Mouse (Mus musculus) limb, embryonic 14.5 days (tissue): ENCODE measurements around the gene Nol4l. TPM values are rescaled to one million over a fixed set of nuclear protein-coding genes. Genes with fewer than 3 reads are reported as not detected.

ENCODE experiments used
- ATAC-seq: fragments of 200-750 bp; cut with Nextera tagmentation; 2 replicates; pipeline ENCODE4 v1.8.0; 2017; ENCODE audit warnings: low read depth, moderate number of reproducible peaks, moderate TSS enrichment; ENCODE audit not compliant: low FRiP score
- DNase-seq: peaks from one replicate; pipeline ENCODE4 v3.0.0-alpha.2; 2015; ENCODE audit warnings: low spot score
- H3K27ac ChIP-seq: fragments of 300-500 bp; sonication (generic); replicated peaks from 2 replicates; pipeline ENCODE4 v1.5.1; 2014; ENCODE audit warnings: low read depth, mild to moderate bottlenecking, low read length, moderate library complexity, mixed read lengths
- H3K27me3 ChIP-seq: fragments of 300-500 bp; sonication (generic); 2 replicates; pipeline ENCODE4 v1.6.1; 2014; ENCODE audit warnings: low read length, mixed read lengths; ENCODE audit not compliant: control insufficient read depth, insufficient read depth
- H3K36me3 ChIP-seq: fragments of 300-500 bp; sonication (generic); 2 replicates; pipeline ENCODE4 v1.6.1; 2014; ENCODE audit warnings: mild to moderate bottlenecking, low read length, moderate library complexity, mixed read lengths; ENCODE audit not compliant: control insufficient read depth, insufficient read depth
- H3K4me1 ChIP-seq: fragments of 300-500 bp; sonication (generic); 2 replicates; pipeline ENCODE4 v1.6.1; 2014; ENCODE audit warnings: antibody characterized with exemption, low read length, mixed read lengths; ENCODE audit not compliant: control insufficient read depth, insufficient read depth
- H3K4me2 ChIP-seq: fragments of 300-500 bp; sonication (generic); replicated peaks from 2 replicates; pipeline ENCODE4 v1.6.1; 2014; ENCODE audit warnings: low read depth, mild to moderate bottlenecking, low read length, moderate library complexity; ENCODE audit not compliant: severe bottlenecking
- H3K4me3 ChIP-seq: fragments of 300-500 bp; sonication (generic); replicated peaks from 2 replicates; pipeline ENCODE4 v1.5.1; 2014; ENCODE audit warnings: low read length
- H3K9ac ChIP-seq: fragments of 300-500 bp; sonication (generic); 2 replicates; pipeline ENCODE4 v1.6.1; 2014; ENCODE audit warnings: mild to moderate bottlenecking, low read depth, low read length, moderate library complexity; ENCODE audit not compliant: severe bottlenecking
- H3K9me3 ChIP-seq: fragments of 300-500 bp; sonication (generic); 2 replicates; pipeline ENCODE4 v1.6.1; 2016; ENCODE audit warnings: low read length; ENCODE audit not compliant: control insufficient read depth
- POLR2A ChIP-seq: fragments of 200-500 bp; IDR thresholded peaks from 2 replicates; pipeline ENCODE4 v1.8.0; 2012; ENCODE audit warnings: inconsistent platforms, mild to moderate bottlenecking, moderate library complexity, borderline replicate concordance; ENCODE audit not compliant: insufficient read depth, insufficient read length; ENCODE audit errors: extremely low read depth
- WGBS: fragments of 180-500 bp; shearing (Covaris S2); extraction: QIAGEN DNeasy Blood & Tissue Kit; methylation state at CpG from one replicate; pipeline ENCODE4 v1.1.7; 2014; 5-methylcytosine and 5-hydroxymethylcytosine counted together
- polyA plus RNA-seq, 2 experiments: library from polyadenylated mRNA; depleted of rRNA in 1 of 2; stranded (reverse) in 1 of 2; unstranded in 1 of 2; fragments of >200 nt; fragmentation: Nextera tagmentation in 1 of 2; extraction: Ambion mirVana in 1 of 2; gene quantifications; 2 replicates each; pipeline versions ENCODE4 v1.2.1 to v1.2.3; 2012 to 2014

Gene Nol4l
- polyA plus RNA-seq, 2 experiments: 10.1 to 19.5 TPM

GRCm38 (mm10) chr2:153568541-153568940 lies 38.8 kb upstream of the Nol4l start:
- no peak overlapping the region for H3K4me2 ChIP-seq
- no peaks in the 10 kb centered on the region for H3K36me3 ChIP-seq
- TF ChIP-seq POLR2A: no peak
- WGBS: 92% methylated on average over 6 of the region's 6 CpGs
- DNase-seq (no peak), ATAC-seq (no peak)
- H3K4me3 ChIP-seq: no peak overlapping the region
- no peaks in the 10 kb centered on the region for H3K9me3 ChIP-seq
- no peak overlapping the region for H3K27ac ChIP-seq
- H3K9ac ChIP-seq: no peak overlapping the region
- H3K4me1 ChIP-seq: no peaks in the 10 kb centered on the region
- H3K27me3 ChIP-seq: no peaks in the 10 kb centered on the region

DNA sequence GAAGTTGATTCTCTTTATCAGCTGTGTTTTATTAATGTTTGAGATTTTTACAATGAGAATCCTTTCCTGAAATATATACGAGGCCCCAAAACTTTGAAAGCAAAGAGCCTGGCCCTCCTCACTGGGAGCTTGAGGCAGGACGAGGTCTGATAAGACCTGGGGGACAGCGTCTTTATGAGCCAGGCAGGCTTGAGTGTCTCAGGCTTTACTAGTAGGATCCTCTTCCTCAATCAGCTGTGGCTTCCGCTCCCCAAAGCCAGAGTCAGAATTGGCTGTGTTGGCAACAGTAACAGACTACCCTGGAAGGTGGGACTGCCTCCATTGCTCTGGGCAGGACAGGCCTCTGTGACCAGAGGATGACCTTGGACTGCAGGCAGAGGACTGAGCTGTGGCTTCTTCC lies 38.2 kb upstream of the Nol4l start:
- 62% methylated on average over 4 of the region's 4 CpGs for WGBS
- Histone ChIP-seq H3K27ac (no peak overlapping the region), H3K4me1 (no peaks in the 10 kb centered on the region), H3K9me3 (no peaks in the 10 kb centered on the region), H3K36me3 (no peaks in the 10 kb centered on the region), H3K9ac (no peak overlapping the region), H3K4me3 (no peak overlapping the region), H3K27me3 (no peaks in the 10 kb centered on the region), H3K4me2 (no peak overlapping the region)
- ATAC-seq: no peak
- no peak for DNase-seq
- TF ChIP-seq POLR2A: no peak

GRCm38 (mm10) chr2:153564343-153564742 lies 34.6 kb upstream of the Nol4l start:
- H3K4me3 ChIP-seq: no peak overlapping the region
- H3K4me2 ChIP-seq: no peak overlapping the region
- no peak for TF ChIP-seq POLR2A
- no peaks in the 10 kb centered on the region for H3K9me3 ChIP-seq
- H3K36me3 ChIP-seq: no peaks in the 10 kb centered on the region
- H3K4me1 ChIP-seq: peaks cover 13% of the 10 kb centered on the region
- H3K27ac ChIP-seq: no peak overlapping the region
- ATAC-seq (no peak), DNase-seq (no peak)
- 87% methylated on average over 3 of the region's 3 CpGs for WGBS
- no peak overlapping the region for H3K9ac ChIP-seq
- no peaks in the 10 kb centered on the region for H3K27me3 ChIP-seq

GRCm38 (mm10) chr2:153561564-153561963 lies 31.8 kb upstream of the Nol4l start:
- H3K9me3 ChIP-seq: no peaks in the 10 kb centered on the region
- H3K27me3 ChIP-seq: no peaks in the 10 kb centered on the region
- DNase-seq (no peak), ATAC-seq (no peak)
- H3K4me3 ChIP-seq: no peak overlapping the region
- no peak overlapping the region for H3K27ac ChIP-seq
- H3K9ac ChIP-seq: no peak overlapping the region
- WGBS: 40% methylated on average over 5 of the region's 5 CpGs
- H3K36me3 ChIP-seq: no peaks in the 10 kb centered on the region
- no peak for TF ChIP-seq POLR2A
- peaks cover 13% of the 10 kb centered on the region for H3K4me1 ChIP-seq
- peak overlapping the region; percentile 46; the same call in 1 of the 2 replicates for H3K4me2 ChIP-seq

DNA sequence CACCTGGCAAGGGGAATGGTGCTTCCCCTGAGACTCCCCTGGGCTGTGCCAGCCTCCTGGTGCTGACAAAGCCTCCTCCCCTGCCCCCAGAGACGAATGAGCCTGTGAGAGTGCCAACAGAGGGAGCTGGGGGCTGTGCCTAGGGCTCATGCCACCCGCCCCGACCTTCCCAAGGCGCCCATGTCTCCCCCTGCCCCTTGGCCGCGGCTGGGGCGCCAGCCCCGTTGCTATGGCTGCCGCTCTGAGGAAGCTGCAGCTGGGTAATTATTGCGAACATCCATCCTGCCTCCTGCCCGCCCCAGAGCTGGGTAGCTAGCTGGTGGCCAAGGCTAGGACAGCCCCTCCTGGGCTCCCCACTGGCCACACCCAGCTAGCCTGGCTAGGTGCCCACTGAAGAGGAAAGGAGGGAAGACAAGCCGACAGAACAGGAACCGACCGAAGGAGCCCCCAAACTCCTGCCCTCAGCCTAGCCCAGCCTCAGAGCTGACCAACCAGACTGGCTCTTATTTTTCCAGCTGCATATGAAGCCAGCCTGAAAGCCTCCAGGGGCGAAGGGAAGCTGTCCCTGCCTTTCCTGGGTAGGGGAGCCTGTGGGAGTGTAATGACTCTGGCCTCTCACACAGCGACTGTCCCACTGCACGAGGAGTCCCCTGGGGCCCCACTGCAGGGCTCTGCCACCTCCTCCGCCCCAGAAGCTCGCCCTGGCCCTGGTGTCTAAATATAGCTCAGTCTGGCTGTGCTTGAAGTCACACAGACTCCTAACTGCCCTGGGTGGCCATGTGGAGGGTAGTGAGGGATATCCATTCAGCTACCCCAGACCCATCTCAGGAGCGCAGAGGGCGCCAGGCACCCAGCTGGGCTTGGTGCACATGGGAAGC lies 31.1 kb upstream of the Nol4l start:
- no peaks in the 10 kb centered on the region for H3K36me3 ChIP-seq
- WGBS: 11% methylated on average over 19 of the region's 21 CpGs
- H3K9ac ChIP-seq: peak overlapping the region; percentile 16; the same call in 1 of the 2 replicates
- no peaks in the 10 kb centered on the region for H3K9me3 ChIP-seq
- peak overlapping the region; percentile 46 for H3K4me2 ChIP-seq
- H3K27ac ChIP-seq: no peak overlapping the region
- no peaks in the 10 kb centered on the region for H3K27me3 ChIP-seq
- no peak for TF ChIP-seq POLR2A
- peaks cover 13% of the 10 kb centered on the region for H3K4me1 ChIP-seq
- no peak for DNase-seq
- H3K4me3 ChIP-seq: peak overlapping the region; percentile 15
- ATAC-seq: peak; percentile 56; the same call in 1 of the 2 replicates
